9 mouse cellular contexts compared by ENCODE assay signal in genomic region chr3:53029046-53029445, GRCm38 (mm10). TPM values are rescaled to one million over a fixed set of nuclear protein-coding genes. Genes with fewer than 3 reads are reported as not detected.
DNase-seq lines count a peak whose midpoint lies in the region; ATAC-seq lines count a peak whose summit lies in the region.
"Had no signal": no experiment of that assay in that cellular context is flagged by ENCODE, and none has a peak within 500 bp of the region (broad histone marks: within the 10 kb centered on the region; RNA-seq: fewer than 3 reads in every experiment).

No protein-coding gene starts in this region.

- 23% methylated on average over 7 of the region's 7 CpGs for WGBS in forebrain, embryonic 13.5 days
- 17% methylated on average over 7 of the region's 7 CpGs for WGBS in liver, embryonic 13.5 days (ENCODE audit: insufficient replicate concordance)

- H3K9me3 ChIP-seq in forebrain, embryonic 13.5 days (replicated peaks) = no peaks in the 10 kb centered on the region
- no peaks in the 10 kb centered on the region for H3K9me3 ChIP-seq in liver, embryonic 13.5 days (replicated peaks)
- H3K9me3 ChIP-seq: neural tube, embryonic 12.5 days had no signal

- H3K4me3 ChIP-seq in forebrain, embryonic 13.5 days = no peak overlapping the region
- no peak overlapping the region for H3K4me3 ChIP-seq in liver, embryonic 13.5 days (replicated peaks)
- H3K4me3 ChIP-seq: neural tube, embryonic 12.5 days had no signal

- H3K36me3 ChIP-seq in forebrain, embryonic 13.5 days (ENCODE audit: poor library complexity, severe bottlenecking) = no peaks in the 10 kb centered on the region
- no peaks in the 10 kb centered on the region for H3K36me3 ChIP-seq in liver, embryonic 13.5 days
- H3K36me3 ChIP-seq: neural tube, embryonic 12.5 days had no signal

- no peaks in the 10 kb centered on the region for H3K4me1 ChIP-seq in forebrain, embryonic 13.5 days
- H3K4me1 ChIP-seq in liver, embryonic 13.5 days (replicated peaks) = peaks cover 6% of the 10 kb centered on the region
- H3K4me1 ChIP-seq: neural tube, embryonic 12.5 days had no signal

- H3K4me2 ChIP-seq in forebrain, embryonic 13.5 days = no peak overlapping the region
- no peak overlapping the region for H3K4me2 ChIP-seq in liver, embryonic 13.5 days
- H3K4me2 ChIP-seq: neural tube, embryonic 12.5 days had no signal

- ATAC-seq in forebrain, embryonic 13.5 days = 0 out of 2 replicates have a peak, but pooled peaks have one; percentile 58
- peak; percentile 75 for ATAC-seq in inflammation-experienced regulatory T-cells, adult 6 months
- ATAC-seq in liver, embryonic 13.5 days (ENCODE audit: low read depth) = no peak

- H3K27ac ChIP-seq in forebrain, embryonic 13.5 days = no peak overlapping the region
- no peak overlapping the region for H3K27ac ChIP-seq in liver, embryonic 13.5 days
- H3K27ac ChIP-seq: neural tube, embryonic 12.5 days had no signal

- no peaks in the 10 kb centered on the region for H3K27me3 ChIP-seq in forebrain, embryonic 13.5 days
- H3K27me3 ChIP-seq in liver, embryonic 13.5 days = no peaks in the 10 kb centered on the region
- H3K27me3 ChIP-seq: neural tube, embryonic 12.5 days had no signal

- peak; percentile 31 for DNase-seq in ovary, adult 18-20 months (ENCODE audit: low spot score)
- DNase-seq in ovary, postnatal 10 days (ENCODE audit: low spot score) = no peak
- peak; percentile 50 for DNase-seq in brain, embryonic 18.5 days (ENCODE audit: low read depth, low spot score)
- DNase-seq in liver, embryonic 13.5 days = peak; percentile 26
- DNase-seq in retina, postnatal 1 day = peak; percentile 79
- peak; percentile 79 for DNase-seq in urinary bladder, postnatal 14 days (ENCODE audit: low spot score)

- no peak overlapping the region for H3K9ac ChIP-seq in forebrain, embryonic 13.5 days
- no peak overlapping the region for H3K9ac ChIP-seq in liver, embryonic 13.5 days
- H3K9ac ChIP-seq: neural tube, embryonic 12.5 days had no signal

RNA-seq across cellular contexts. Expression of gene Cog6, which starts 12.0 kb away (rescaled TPM):
- polyA plus RNA-seq in forebrain, embryonic 13.5 days (2015; fragmentation: Nextera tagmentation; extraction: Ambion mirVana) = 55.2 and 55.4 TPM in 2 replicates
- polyA plus RNA-seq in inflammation-experienced regulatory T-cells, adult 6 months (2017; shearing (Covaris generic)) = 10 to 100 TPM; 18.9 to 23.4 (median 20.0) TPM
- polyA plus RNA-seq in liver, embryonic 13.5 days (2015; fragmentation: Nextera tagmentation; extraction: Ambion mirVana) = 13.1 and 15.7 TPM in 2 replicates

RNA-seq across cellular contexts. Expression of gene Lhfp, which starts 12.3 kb away (rescaled TPM):
- polyA plus RNA-seq in forebrain, embryonic 13.5 days (2015; fragmentation: Nextera tagmentation; extraction: Ambion mirVana) = 23.9 and 27.3 TPM in 2 replicates
- not detected for polyA plus RNA-seq in inflammation-experienced regulatory T-cells, adult 6 months (2017; shearing (Covaris generic))
- 4.3 and 4.5 TPM in 2 replicates for polyA plus RNA-seq in liver, embryonic 13.5 days (2015; fragmentation: Nextera tagmentation; extraction: Ambion mirVana)
